Mouse (Mus musculus): ENCODE data around the gene Gm9837. TPM values are rescaled to one million over a fixed set of nuclear protein-coding genes. Genes with fewer than 3 reads are reported as not detected.
"Not testable (repeated sequence)": the region's sequence is repeated elsewhere in the genome, so short reads cannot be mapped to it uniquely, and the experiment has no call there.

Gm9837 gene
- polyA plus RNA-seq, 1 experiment from 2014 or later: not detected

- H3K27ac ChIP-seq (ENCODE audit: low read length): peak overlapping the region; percentile 62; the same call in 1 of the 2 replicates
- peak overlapping the region; percentile 74 for H3K4me2 ChIP-seq (replicated peaks; ENCODE audit: low read depth, low read length)
- H3K27me3 ChIP-seq (ENCODE audit: control insufficient read depth, insufficient read depth, low read length): no peaks in the 10 kb centered on the region
- peaks cover 10% of the 10 kb centered on the region for H3K4me1 ChIP-seq (ENCODE audit: control insufficient read depth, insufficient read depth, low read length)
- H3K4me3 ChIP-seq (ENCODE audit: low read depth, low read length): peak overlapping the region; percentile 89
- ATAC-seq (ENCODE audit: insufficient number of reproducible peaks, insufficient read depth, low FRiP score, low read depth): no peak; the same call in 1 of the 2 replicates
- no peaks in the 10 kb centered on the region for H3K9me3 ChIP-seq (ENCODE audit: control insufficient read depth, low read depth, low read length)
- WGBS: under 1% methylated on average over 34 of the region's 34 CpGs
- H3K36me3 ChIP-seq (ENCODE audit: control insufficient read depth, insufficient read depth, low read length): peaks cover 5% of the 10 kb centered on the region; the same call in 1 of the 2 replicates
- peak overlapping the region; percentile 79 for H3K9ac ChIP-seq (replicated peaks; ENCODE audit: low read depth, low read length)
These were observed 40.0 kb downstream of the Gm9837 start for GRCm38 (mm10) chr11:53430300-53430669.

DNA sequence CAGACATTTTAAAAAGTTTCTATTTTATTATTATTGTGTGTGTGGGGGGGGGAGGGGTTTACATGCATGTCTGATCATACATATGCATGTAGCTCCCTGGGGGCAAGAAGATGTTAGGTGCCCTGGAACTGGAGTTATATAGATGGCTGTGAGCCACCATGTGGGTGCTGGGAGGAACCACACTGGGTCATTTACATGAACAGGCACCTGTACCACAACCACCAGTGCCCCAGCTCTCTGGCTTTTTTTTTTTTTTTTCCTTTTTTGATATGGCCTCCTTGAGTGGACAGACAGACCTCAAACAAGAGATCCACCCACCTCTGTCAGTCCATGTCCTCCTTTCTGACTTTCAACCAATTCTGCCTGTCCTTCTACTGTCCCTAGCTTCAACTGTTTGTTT is 41.1 kb downstream of the Gm9837 start:
- Histone ChIP-seq H3K9me3 (ENCODE audit: control insufficient read depth, low read depth, low read length) (no peaks in the 10 kb centered on the region), H3K27me3 (ENCODE audit: control insufficient read depth, insufficient read depth, low read length) (no peaks in the 10 kb centered on the region), H3K27ac (ENCODE audit: low read length) (no peak overlapping the region), H3K4me3 (ENCODE audit: low read depth, low read length) (no peak overlapping the region; the same call in 1 of the 2 replicates), H3K9ac (replicated peaks; ENCODE audit: low read depth, low read length) (no peak overlapping the region), H3K4me1 (ENCODE audit: control insufficient read depth, insufficient read depth, low read length) (peaks cover 10% of the 10 kb centered on the region), H3K4me2 (replicated peaks; ENCODE audit: low read depth, low read length) (peak overlapping the region; percentile 74; the same call in 1 of the 2 replicates), H3K36me3 (ENCODE audit: control insufficient read depth, insufficient read depth, low read length) (peaks cover 5% of the 10 kb centered on the region; the same call in 1 of the 2 replicates)
- ATAC-seq (ENCODE audit: insufficient number of reproducible peaks, insufficient read depth, low FRiP score, low read depth): no peak

DNA sequence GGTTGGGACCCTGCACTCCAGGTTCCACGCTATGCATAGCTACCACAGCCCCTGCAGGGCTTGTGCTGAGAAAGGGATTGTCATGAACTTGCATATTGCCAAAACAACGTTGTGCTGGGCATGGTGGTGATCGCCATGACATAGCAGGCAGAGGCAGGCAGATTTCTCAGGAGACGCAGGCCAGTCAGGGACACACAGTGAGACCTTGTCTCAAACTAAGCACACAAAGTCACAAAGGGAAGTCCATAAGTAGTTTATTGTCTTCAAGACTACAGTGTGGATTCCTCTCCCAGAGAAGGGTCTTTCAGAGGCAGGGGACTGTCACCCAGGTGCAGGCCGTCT is 41.6 kb downstream of the Gm9837 start:
- WGBS: 96% methylated on average over 5 of the region's 5 CpGs
- Histone ChIP-seq H3K9me3 (ENCODE audit: control insufficient read depth, low read depth, low read length) (no peaks in the 10 kb centered on the region), H3K27ac (ENCODE audit: low read length) (no peak overlapping the region), H3K4me2 (replicated peaks; ENCODE audit: low read depth, low read length) (no peak overlapping the region), H3K27me3 (ENCODE audit: control insufficient read depth, insufficient read depth, low read length) (no peaks in the 10 kb centered on the region), H3K4me3 (ENCODE audit: low read depth, low read length) (no peak overlapping the region), H3K9ac (replicated peaks; ENCODE audit: low read depth, low read length) (no peak overlapping the region), H3K4me1 (ENCODE audit: control insufficient read depth, insufficient read depth, low read length) (peaks cover 10% of the 10 kb centered on the region), H3K36me3 (ENCODE audit: control insufficient read depth, insufficient read depth, low read length) (peaks cover 5% of the 10 kb centered on the region; the same call in 1 of the 2 replicates)
- no peak for ATAC-seq (ENCODE audit: insufficient number of reproducible peaks, insufficient read depth, low FRiP score, low read depth)

- Histone ChIP-seq H3K27ac (ENCODE audit: low read length) (no peak overlapping the region), H3K9ac (replicated peaks; ENCODE audit: low read depth, low read length) (no peak overlapping the region), H3K9me3 (ENCODE audit: control insufficient read depth, low read depth, low read length) (no peaks in the 10 kb centered on the region), H3K36me3 (ENCODE audit: control insufficient read depth, insufficient read depth, low read length) (peaks cover 5% of the 10 kb centered on the region; the same call in 1 of the 2 replicates), H3K4me2 (replicated peaks; ENCODE audit: low read depth, low read length) (no peak overlapping the region), H3K27me3 (ENCODE audit: control insufficient read depth, insufficient read depth, low read length) (no peaks in the 10 kb centered on the region), H3K4me3 (ENCODE audit: low read depth, low read length) (no peak overlapping the region), H3K4me1 (ENCODE audit: control insufficient read depth, insufficient read depth, low read length) (peaks cover 10% of the 10 kb centered on the region)
- WGBS: 85% methylated on average over 3 of the region's 3 CpGs
- no peak for ATAC-seq (ENCODE audit: insufficient number of reproducible peaks, insufficient read depth, low FRiP score, low read depth)
These were observed 42.1 kb downstream of the Gm9837 start for GRCm38 (mm10) chr11:53427993-53428715.

DNA sequence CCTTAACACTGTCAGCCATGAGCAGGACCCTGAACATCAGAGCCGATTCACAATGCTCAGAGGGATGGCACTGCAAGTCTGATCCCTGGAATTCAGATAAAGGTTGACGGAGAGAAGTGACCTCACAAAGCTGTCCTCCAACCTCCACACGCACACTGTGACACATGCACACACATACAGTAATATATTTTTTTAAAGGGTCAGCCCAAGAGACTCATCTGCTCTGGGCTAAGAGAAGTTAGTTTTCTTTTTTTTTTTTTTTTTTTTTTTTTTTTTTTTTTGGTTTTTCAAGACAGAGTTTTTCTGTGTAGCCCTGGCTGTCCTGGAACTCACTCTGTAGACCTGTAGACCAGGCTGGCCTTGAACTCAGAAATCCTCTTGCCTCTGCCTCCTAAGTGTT is 43.4 kb downstream of the Gm9837 start:
- H3K9ac ChIP-seq (replicated peaks; ENCODE audit: low read depth, low read length); H3K4me1 ChIP-seq (ENCODE audit: control insufficient read depth, insufficient read depth, low read length); ATAC-seq (ENCODE audit: insufficient number of reproducible peaks, insufficient read depth, low FRiP score, low read depth); H3K4me2 ChIP-seq (replicated peaks; ENCODE audit: low read depth, low read length); H3K27me3 ChIP-seq (ENCODE audit: control insufficient read depth, insufficient read depth, low read length); H3K27ac ChIP-seq (ENCODE audit: low read length); H3K36me3 ChIP-seq (ENCODE audit: control insufficient read depth, insufficient read depth, low read length); H3K4me3 ChIP-seq (ENCODE audit: low read depth, low read length); H3K9me3 ChIP-seq (ENCODE audit: control insufficient read depth, low read depth, low read length): not testable (repeated sequence)
- 90% methylated on average over 3 of the region's 3 CpGs for WGBS

DNA sequence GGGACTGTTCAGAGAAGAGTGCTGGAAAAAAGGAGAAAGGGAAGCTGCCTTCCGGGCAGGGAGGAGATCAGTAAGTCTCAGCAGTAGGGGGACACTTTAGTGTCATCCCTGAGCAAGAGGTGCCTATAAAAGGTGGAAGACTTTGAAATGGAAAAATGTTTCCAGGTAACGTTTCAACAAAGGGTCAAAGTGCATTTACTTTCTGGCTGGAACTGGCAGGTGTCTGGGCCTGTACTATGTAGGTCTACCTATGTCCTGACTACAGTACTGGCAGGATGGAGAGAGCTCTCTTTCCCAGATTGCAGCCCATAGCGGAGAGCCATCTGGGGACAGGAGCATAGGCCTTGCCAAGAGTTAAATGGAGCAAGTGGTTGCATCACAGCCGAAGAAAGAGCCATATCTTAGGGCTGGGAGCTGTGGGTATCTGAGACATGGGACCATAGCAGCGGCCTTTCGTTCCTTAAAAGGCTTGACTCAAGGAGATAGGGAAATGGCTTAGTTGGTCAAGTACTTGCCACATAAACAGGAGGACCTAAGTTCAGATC is 44.5 kb downstream of the Gm9837 start:
- Histone ChIP-seq H3K36me3 (ENCODE audit: control insufficient read depth, insufficient read depth, low read length) (peaks cover 5% of the 10 kb centered on the region), H3K27ac (ENCODE audit: low read length) (no peak overlapping the region), H3K4me2 (replicated peaks; ENCODE audit: low read depth, low read length) (no peak overlapping the region), H3K9ac (replicated peaks; ENCODE audit: low read depth, low read length) (no peak overlapping the region), H3K9me3 (ENCODE audit: control insufficient read depth, low read depth, low read length) (no peaks in the 10 kb centered on the region), H3K4me1 (ENCODE audit: control insufficient read depth, insufficient read depth, low read length) (peaks cover 5% of the 10 kb centered on the region), H3K4me3 (ENCODE audit: low read depth, low read length) (no peak overlapping the region), H3K27me3 (ENCODE audit: control insufficient read depth, insufficient read depth, low read length) (no peaks in the 10 kb centered on the region)
- ATAC-seq (ENCODE audit: insufficient number of reproducible peaks, insufficient read depth, low FRiP score, low read depth): no peak
- WGBS: 80% methylated on average over 6 of the region's 6 CpGs

GRCm38 (mm10) chr11:53425251-53425650 is 45.0 kb downstream of the Gm9837 start:
- H3K27ac ChIP-seq (ENCODE audit: low read length): no peak overlapping the region
- no peaks in the 10 kb centered on the region for H3K27me3 ChIP-seq (ENCODE audit: control insufficient read depth, insufficient read depth, low read length)
- H3K9me3 ChIP-seq (ENCODE audit: control insufficient read depth, low read depth, low read length): no peaks in the 10 kb centered on the region
- no peak overlapping the region for H3K9ac ChIP-seq (replicated peaks; ENCODE audit: low read depth, low read length)
- H3K4me1 ChIP-seq (ENCODE audit: control insufficient read depth, insufficient read depth, low read length): peaks cover 5% of the 10 kb centered on the region
- H3K36me3 ChIP-seq (ENCODE audit: control insufficient read depth, insufficient read depth, low read length): peaks cover 9% of the 10 kb centered on the region
- H3K4me3 ChIP-seq (ENCODE audit: low read depth, low read length): no peak overlapping the region
- WGBS: 40% methylated on average over 3 of the region's 3 CpGs
- no peak for ATAC-seq (ENCODE audit: insufficient number of reproducible peaks, insufficient read depth, low FRiP score, low read depth)
- H3K4me2 ChIP-seq (replicated peaks; ENCODE audit: low read depth, low read length): no peak overlapping the region

GRCm38 (mm10) chr11:53424826-53425225 is 45.5 kb downstream of the Gm9837 start:
- H3K9me3 ChIP-seq (ENCODE audit: control insufficient read depth, low read depth, low read length): no peaks in the 10 kb centered on the region
- no peaks in the 10 kb centered on the region for H3K27me3 ChIP-seq (ENCODE audit: control insufficient read depth, insufficient read depth, low read length)
- no peak overlapping the region for H3K27ac ChIP-seq (ENCODE audit: low read length)
- no peak overlapping the region for H3K9ac ChIP-seq (replicated peaks; ENCODE audit: low read depth, low read length)
- peaks cover 5% of the 10 kb centered on the region for H3K4me1 ChIP-seq (ENCODE audit: control insufficient read depth, insufficient read depth, low read length)
- peaks cover 10% of the 10 kb centered on the region for H3K36me3 ChIP-seq (ENCODE audit: control insufficient read depth, insufficient read depth, low read length)
- H3K4me2 ChIP-seq (replicated peaks; ENCODE audit: low read depth, low read length): no peak overlapping the region
- WGBS: 75% methylated on average over 2 of the region's 2 CpGs
- H3K4me3 ChIP-seq (ENCODE audit: low read depth, low read length): no peak overlapping the region
- ATAC-seq (ENCODE audit: insufficient number of reproducible peaks, insufficient read depth, low FRiP score, low read depth): no peak
